Mouse (Mus musculus) retina, postnatal 1 day (tissue): Measurements from ENCODE around the gene Hunk.

Source experiments
- DNase-seq: peaks from one replicate; pipeline ENCODE4 v3.0.0-alpha.2; 2012

Gene Hunk

GRCm38 (mm10) chr16:90385688-90386513 is at the start of gene Hunk:
Gene Hunk, plus strand, starts transcription at chr16:90386013.
- DNase-seq, result peak; percentile 92

- no peak for DNase-seq
These were observed 46.8 kb upstream of the Hunk start for GRCm38 (mm10) chr16:90339026-90339425.

GRCm38 (mm10) chr16:90341086-90341485 is 44.7 kb upstream of the Hunk start:
- no peak for DNase-seq

GRCm38 (mm10) chr16:90349700-90350548 is 35.9 kb upstream of the Hunk start:
- peak; percentile 92 for DNase-seq

- no peak for DNase-seq
These were observed 34.1 kb upstream of the Hunk start for GRCm38 (mm10) chr16:90351726-90352125.

DNA sequence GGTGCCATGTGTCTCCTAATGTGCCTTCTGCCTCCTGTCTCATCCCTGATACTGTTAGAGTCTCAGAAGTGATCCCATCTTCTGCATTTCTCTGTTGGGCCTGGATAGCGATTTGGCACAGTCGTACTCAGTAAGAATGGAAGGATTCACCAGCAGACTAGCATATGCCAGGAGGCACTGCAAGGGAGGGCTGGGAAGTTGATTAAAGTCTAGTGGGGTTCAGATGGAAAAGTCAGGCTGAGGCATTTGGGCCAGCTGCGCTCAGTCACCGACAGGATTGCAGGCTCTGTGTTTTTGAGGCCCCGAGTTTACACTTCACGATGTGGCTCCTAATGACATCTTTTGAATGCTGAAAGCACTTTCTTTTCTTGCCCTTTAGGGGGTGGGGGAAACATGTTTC is 33.1 kb upstream of the Hunk start:
- DNase-seq, result no peak

- no peak for DNase-seq
These were observed 32.7 kb upstream of the Hunk start for GRCm38 (mm10) chr16:90353156-90353555.

- no peak for DNase-seq
These were observed 26.5 kb upstream of the Hunk start for GRCm38 (mm10) chr16:90359329-90359728.

DNA sequence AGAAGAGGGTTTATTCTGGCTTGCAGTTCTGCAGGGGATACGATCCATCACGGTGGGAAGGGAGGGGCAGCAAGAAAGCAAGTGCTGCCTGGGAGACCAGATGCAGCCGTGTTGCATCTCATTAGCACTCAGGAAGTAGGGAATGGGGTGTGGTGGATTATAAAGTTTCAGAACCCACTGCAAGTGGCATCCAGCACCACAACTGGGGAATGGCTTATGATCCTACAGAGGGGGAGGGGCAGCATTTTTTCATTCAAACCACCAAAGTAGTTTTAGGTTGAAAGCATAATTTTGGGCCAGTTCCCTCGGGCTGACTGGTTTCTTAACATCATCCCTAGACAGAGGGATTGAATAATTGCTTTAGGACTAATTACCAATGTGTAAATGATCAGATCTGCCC is 26.1 kb upstream of the Hunk start:
- no peak for DNase-seq

GRCm38 (mm10) chr16:90360327-90360726 is 25.5 kb upstream of the Hunk start:
- DNase-seq, result no peak

- DNase-seq, result no peak
These were observed 22.9 kb upstream of the Hunk start for GRCm38 (mm10) chr16:90362926-90363325.

GRCm38 (mm10) chr16:90379897-90380296 is 5.9 kb upstream of the Hunk start:
- DNase-seq, result peak; percentile 78

- peak; percentile 41 for DNase-seq
These were observed 4.2 kb upstream of the Hunk start for GRCm38 (mm10) chr16:90381633-90382032.

- DNase-seq, result peak; percentile 45
These were observed 3.0 kb upstream of the Hunk start for GRCm38 (mm10) chr16:90382701-90383280.

DNA sequence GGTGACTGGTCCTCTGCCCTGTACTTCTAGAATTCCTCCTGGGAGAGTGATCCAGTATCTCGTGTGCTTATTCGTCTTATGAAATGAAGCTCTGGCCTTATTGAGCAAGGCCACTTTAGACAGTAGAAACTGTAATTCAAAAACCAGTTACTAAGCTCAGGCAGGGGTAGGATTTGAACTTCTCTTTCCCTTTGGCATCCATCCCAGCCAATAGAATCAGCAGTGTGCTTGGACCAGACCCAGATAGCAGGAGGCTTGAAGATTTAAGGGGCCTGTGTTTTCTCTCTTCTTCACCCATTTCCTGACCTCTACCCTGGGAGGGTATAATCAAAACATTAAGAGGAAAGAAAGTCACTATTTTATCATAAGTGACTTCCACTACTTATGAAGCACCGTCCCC is 1.8 kb upstream of the Hunk start:
- DNase-seq, result no peak

DNA sequence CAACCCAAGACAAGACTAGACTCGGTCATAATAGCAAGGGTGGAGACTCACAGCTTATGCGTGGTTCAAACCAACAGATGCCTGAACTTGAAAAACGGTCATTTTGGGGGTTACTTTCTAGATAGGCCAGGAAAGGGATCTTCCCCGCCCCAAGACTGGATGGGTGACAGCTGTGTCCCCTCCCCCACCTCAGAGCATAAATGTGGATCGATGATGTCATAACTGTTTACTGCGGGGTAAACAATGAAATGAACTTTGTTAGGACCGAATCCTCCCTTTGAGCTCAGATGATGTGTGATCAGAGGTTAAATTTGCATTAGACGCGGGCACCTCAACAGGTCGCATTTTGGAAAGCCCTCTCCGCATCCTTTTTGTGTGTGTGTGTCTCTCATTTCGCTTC is 967 bp upstream of the Hunk start:
- DNase-seq, result peak; percentile 82

DNA sequence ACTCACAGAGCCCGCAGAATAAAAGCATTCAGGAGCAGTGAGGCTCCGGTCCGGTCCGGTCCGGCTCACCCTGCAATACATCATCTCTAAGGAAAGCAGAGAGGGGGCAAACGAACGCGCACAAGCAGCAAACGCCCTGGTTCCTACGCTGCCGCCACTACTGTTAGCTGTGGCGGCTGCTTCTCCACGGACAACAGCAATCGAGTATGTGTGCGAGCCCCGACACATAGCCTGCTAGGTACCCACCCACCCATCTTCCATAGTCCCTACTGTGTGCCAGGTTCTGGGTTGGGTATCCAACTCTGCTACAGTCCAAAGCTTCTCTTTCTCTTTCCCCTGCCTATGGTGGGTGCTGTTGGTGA is 506 bp upstream of the Hunk start:
- DNase-seq, result no peak

DNA sequence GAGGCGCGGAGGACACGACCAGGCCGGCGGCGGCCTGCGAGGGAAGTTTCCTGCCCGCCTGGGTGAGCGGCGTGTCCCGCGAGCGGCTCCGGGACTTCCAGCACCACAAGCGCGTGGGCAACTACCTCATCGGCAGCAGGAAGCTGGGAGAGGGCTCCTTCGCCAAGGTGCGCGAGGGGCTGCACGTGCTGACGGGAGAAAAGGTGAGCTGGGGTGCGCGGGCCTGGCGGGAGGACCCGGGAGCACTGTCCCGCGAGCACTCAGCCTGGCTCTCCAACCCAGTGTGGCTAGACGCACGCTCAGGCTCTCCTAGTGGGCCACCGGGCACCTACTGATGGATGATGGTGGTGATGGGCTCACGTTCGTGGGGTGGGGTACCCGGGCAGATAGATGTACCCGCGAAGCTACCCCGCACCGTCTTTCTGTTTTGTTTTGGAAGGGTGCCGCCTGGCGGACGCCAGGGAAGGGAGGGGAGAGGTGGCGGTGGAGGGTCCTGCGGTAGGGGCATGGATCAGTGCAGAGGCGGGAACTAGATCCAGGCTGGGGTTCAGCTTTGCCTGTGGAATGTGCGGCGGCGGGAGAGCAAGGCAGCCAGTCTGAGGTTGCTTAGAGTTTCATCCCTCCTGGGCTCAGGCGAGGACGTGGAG is 824 bp downstream of the Hunk start:
- peak; percentile 79 for DNase-seq

DNA sequence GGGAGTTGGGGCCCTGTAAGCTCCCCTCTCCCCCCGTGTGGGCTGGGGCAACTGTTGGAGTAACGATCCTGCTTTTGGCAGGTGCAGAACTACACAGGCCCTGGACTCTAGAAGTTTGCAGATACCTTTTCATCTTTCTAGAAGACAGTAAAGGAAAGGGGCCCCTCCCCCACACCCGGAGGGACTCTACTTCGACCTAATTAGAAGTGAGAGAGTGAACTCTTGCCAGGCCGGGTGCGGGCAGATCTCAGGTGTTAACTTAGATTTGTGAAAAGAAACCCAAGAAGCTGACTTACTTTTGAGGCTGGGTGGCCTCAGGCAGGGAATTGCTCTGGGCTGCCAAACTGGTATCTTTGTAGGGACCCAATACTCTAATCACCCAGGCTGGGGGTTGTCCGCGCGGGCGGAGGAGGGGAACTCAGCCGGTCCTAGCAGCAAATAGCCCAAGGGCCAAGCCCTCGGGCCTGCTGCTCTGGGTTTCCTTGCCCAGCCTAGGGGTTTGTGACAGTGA is 1.4 kb downstream of the Hunk start:
- no peak for DNase-seq

GRCm38 (mm10) chr16:90387961-90388360 is 2.1 kb downstream of the Hunk start:
- no peak for DNase-seq

GRCm38 (mm10) chr16:90389103-90389750 is 3.4 kb downstream of the Hunk start:
- no peak for DNase-seq

GRCm38 (mm10) chr16:90390731-90391130 is 4.9 kb downstream of the Hunk start:
- no peak for DNase-seq
